Mouse (Mus musculus) liver, embryonic 15.5 days (tissue): Measurements from ENCODE around the gene Srsf7. TPM values are rescaled to one million over a fixed set of nuclear protein-coding genes. Genes with fewer than 3 reads are reported as not detected.
"Not testable (repeated sequence)": the region's sequence is repeated elsewhere in the genome, so short reads cannot be mapped to it uniquely, and the experiment has no call there.

Source experiments
- ATAC-seq: fragments of 200-750 bp; cut with Nextera tagmentation; 2 replicates; pipeline ENCODE4 v1.8.0; 2017; ENCODE audit warnings: moderate number of reproducible peaks, mild to moderate bottlenecking, moderate library complexity; ENCODE audit not compliant: insufficient read depth
- H3K27ac ChIP-seq: fragments of 300-500 bp; sonication (generic); replicated peaks from 2 replicates; pipeline ENCODE4 v1.5.1; 2015; ENCODE audit warnings: mild to moderate bottlenecking, inconsistent platforms
- H3K27me3 ChIP-seq: fragments of 300-500 bp; sonication (generic); 2 replicates; pipeline ENCODE4 v1.6.1; 2015; ENCODE audit warnings: mild to moderate bottlenecking, inconsistent platforms
- H3K36me3 ChIP-seq: fragments of 300-500 bp; sonication (generic); replicated peaks from 2 replicates; pipeline ENCODE4 v1.6.1; 2015; ENCODE audit warnings: moderate library complexity, mild to moderate bottlenecking, inconsistent platforms
- H3K4me1 ChIP-seq: fragments of 300-500 bp; sonication (generic); replicated peaks from 2 replicates; pipeline ENCODE4 v1.6.1; 2015; ENCODE audit warnings: inconsistent platforms
- H3K4me2 ChIP-seq: fragments of 300-500 bp; sonication (generic); 2 replicates; pipeline ENCODE4 v1.6.1; 2015; ENCODE audit warnings: moderate library complexity, mild to moderate bottlenecking, inconsistent platforms
- H3K4me3 ChIP-seq: fragments of 300-500 bp; sonication (generic); replicated peaks from 2 replicates; pipeline ENCODE4 v1.5.1; 2015; ENCODE audit warnings: mild to moderate bottlenecking, inconsistent platforms
- H3K9ac ChIP-seq: fragments of 300-500 bp; sonication (generic); 2 replicates; pipeline ENCODE4 v1.6.1; 2015; ENCODE audit warnings: moderate library complexity, mild to moderate bottlenecking, inconsistent platforms
- H3K9me3 ChIP-seq: fragments of 300-500 bp; sonication (generic); replicated peaks from 2 replicates; pipeline ENCODE4 v1.6.1; 2016; ENCODE audit warnings: inconsistent platforms
- WGBS: fragments of 180-500 bp; shearing (Covaris S2); methylation state at CpG from one replicate; pipeline ENCODE4 v1.1.7; 2015; ENCODE audit warnings: mixed read lengths; ENCODE audit not compliant: insufficient replicate concordance; 5-methylcytosine and 5-hydroxymethylcytosine counted together
- polyA plus RNA-seq: library from polyadenylated mRNA; unstranded; fragments of >200 nt; fragmentation: Nextera tagmentation; extraction: Ambion mirVana; gene quantifications from 2 replicates; pipeline ENCODE4 v1.2.1, GENCODE M21; 2015

Gene Srsf7
- polyA plus RNA-seq, 1 experiment from 2014 or later, result 220 TPM

GRCm38 (mm10) chr17:80193075-80193474 lies 14.0 kb downstream of the Srsf7 start:
- H3K27ac ChIP-seq, result no peak overlapping the region
- WGBS, result 58% methylated on average over 5 of the region's 5 CpGs
- H3K4me1 ChIP-seq, result no peaks in the 10 kb centered on the region; the same call in 1 of the 2 replicates
- no peak overlapping the region for H3K4me3 ChIP-seq
- H3K27me3 ChIP-seq, result no peaks in the 10 kb centered on the region
- no peak for ATAC-seq
- no peaks in the 10 kb centered on the region for H3K9me3 ChIP-seq
- H3K4me2 ChIP-seq, result no peak overlapping the region
- H3K36me3 ChIP-seq, result peaks cover 11% of the 10 kb centered on the region
- H3K9ac ChIP-seq, result no peak overlapping the region

- 58% methylated on average over 10 of the region's 10 CpGs for WGBS
- Histone ChIP-seq H3K9me3 (no peaks in the 10 kb centered on the region), H3K4me1 (no peaks in the 10 kb centered on the region), H3K4me2 (no peak overlapping the region), H3K9ac (no peak overlapping the region), H3K27me3 (no peaks in the 10 kb centered on the region), H3K36me3 (no peaks in the 10 kb centered on the region), H3K27ac (no peak overlapping the region), H3K4me3 (no peak overlapping the region)
- no peak for ATAC-seq
These were observed 23.5 kb downstream of the Srsf7 start for GRCm38 (mm10) chr17:80183615-80184014.

- Histone ChIP-seq H3K4me1 (no peaks in the 10 kb centered on the region), H3K27me3 (no peaks in the 10 kb centered on the region), H3K9ac (no peak overlapping the region), H3K4me2 (no peak overlapping the region), H3K27ac (no peak overlapping the region), H3K9me3 (no peaks in the 10 kb centered on the region), H3K4me3 (no peak overlapping the region), H3K36me3 (no peaks in the 10 kb centered on the region)
- ATAC-seq, result no peak
These were observed 26.6 kb downstream of the Srsf7 start for GRCm38 (mm10) chr17:80180468-80180867.

GRCm38 (mm10) chr17:80179959-80180358 lies 27.1 kb downstream of the Srsf7 start:
- no peak overlapping the region for H3K4me3 ChIP-seq
- H3K27me3 ChIP-seq, result no peaks in the 10 kb centered on the region
- H3K9ac ChIP-seq, result no peak overlapping the region
- H3K27ac ChIP-seq, result no peak overlapping the region
- peaks cover 2% of the 10 kb centered on the region; the same call in 1 of the 2 replicates for H3K4me1 ChIP-seq
- no peaks in the 10 kb centered on the region for H3K36me3 ChIP-seq
- no peak overlapping the region for H3K4me2 ChIP-seq
- ATAC-seq, result peak; percentile 58
- 0% methylated on average over 6 of the region's 6 CpGs for WGBS
- H3K9me3 ChIP-seq, result no peaks in the 10 kb centered on the region

- not testable (repeated sequence) for H3K9ac ChIP-seq, H3K27me3 ChIP-seq, H3K27ac ChIP-seq, H3K36me3 ChIP-seq, H3K4me1 ChIP-seq, ATAC-seq, H3K4me3 ChIP-seq, H3K9me3 ChIP-seq, H3K4me2 ChIP-seq
- WGBS, result 81% methylated on average over 3 of the region's 3 CpGs
These were observed 28.3 kb downstream of the Srsf7 start for GRCm38 (mm10) chr17:80178846-80179245.

- Histone ChIP-seq H3K9ac (no peak overlapping the region), H3K4me3 (no peak overlapping the region), H3K36me3 (no peaks in the 10 kb centered on the region), H3K4me2 (no peak overlapping the region), H3K9me3 (no peaks in the 10 kb centered on the region), H3K4me1 (peaks cover 6% of the 10 kb centered on the region; the same call in 1 of the 2 replicates), H3K27me3 (no peaks in the 10 kb centered on the region), H3K27ac (no peak overlapping the region)
- no peak for ATAC-seq
- WGBS, result 69% methylated on average over 3 of the region's 3 CpGs
These were observed 31.1 kb downstream of the Srsf7 start for GRCm38 (mm10) chr17:80175966-80176365.

GRCm38 (mm10) chr17:80175386-80175739 lies 31.7 kb downstream of the Srsf7 start:
- H3K36me3 ChIP-seq, result no peaks in the 10 kb centered on the region
- no peak overlapping the region for H3K9ac ChIP-seq
- H3K27me3 ChIP-seq, result no peaks in the 10 kb centered on the region
- H3K27ac ChIP-seq, result no peak overlapping the region
- no peaks in the 10 kb centered on the region for H3K9me3 ChIP-seq
- WGBS, result 45% methylated on average over 4 of the region's 4 CpGs
- H3K4me1 ChIP-seq, result peaks cover 6% of the 10 kb centered on the region; the same call in 1 of the 2 replicates
- no peak for ATAC-seq
- H3K4me2 ChIP-seq, result no peak overlapping the region
- H3K4me3 ChIP-seq, result no peak overlapping the region

- no peak overlapping the region for H3K4me2 ChIP-seq
- no peak overlapping the region for H3K27ac ChIP-seq
- no peaks in the 10 kb centered on the region for H3K27me3 ChIP-seq
- no peak overlapping the region for H3K9ac ChIP-seq
- WGBS, result 58% methylated on average over 19 of the region's 19 CpGs
- no peak for ATAC-seq
- no peak overlapping the region for H3K4me3 ChIP-seq
- H3K9me3 ChIP-seq, result no peaks in the 10 kb centered on the region
- H3K4me1 ChIP-seq, result peaks cover 6% of the 10 kb centered on the region; the same call in 1 of the 2 replicates
- H3K36me3 ChIP-seq, result no peaks in the 10 kb centered on the region
These were observed 32.3 kb downstream of the Srsf7 start for GRCm38 (mm10) chr17:80174699-80175385.

GRCm38 (mm10) chr17:80174146-80174545 lies 33.0 kb downstream of the Srsf7 start:
- H3K9ac ChIP-seq, result no peak overlapping the region

GRCm38 (mm10) chr17:80173708-80174107 lies 33.4 kb downstream of the Srsf7 start:
- no peak overlapping the region for H3K9ac ChIP-seq
- WGBS, result 77% methylated on average over 2 of the region's 2 CpGs
- no peak overlapping the region for H3K4me3 ChIP-seq
- no peak for ATAC-seq
- H3K9me3 ChIP-seq, result no peaks in the 10 kb centered on the region
- no peak overlapping the region for H3K4me2 ChIP-seq
- no peaks in the 10 kb centered on the region for H3K36me3 ChIP-seq
- H3K4me1 ChIP-seq, result peaks cover 6% of the 10 kb centered on the region; the same call in 1 of the 2 replicates
- H3K27ac ChIP-seq, result no peak overlapping the region
- no peaks in the 10 kb centered on the region for H3K27me3 ChIP-seq

More at GRCm38 (mm10) chr17:80174146-80174545, 33.0 kb downstream of the Srsf7 start:
- Histone ChIP-seq H3K4me1 (peaks cover 6% of the 10 kb centered on the region; the same call in 1 of the 2 replicates), H3K9me3 (no peaks in the 10 kb centered on the region), H3K27me3 (no peaks in the 10 kb centered on the region), H3K27ac (no peak overlapping the region), H3K4me3 (no peak overlapping the region), H3K4me2 (no peak overlapping the region), H3K36me3 (no peaks in the 10 kb centered on the region)
- no peak for ATAC-seq
- WGBS, result 49% methylated on average over 3 of the region's 3 CpGs

GRCm38 (mm10) chr17:80172761-80173160 lies 34.3 kb downstream of the Srsf7 start:
- 58% methylated on average over 5 of the region's 5 CpGs for WGBS
- ATAC-seq, result no peak
- Histone ChIP-seq H3K9ac (no peak overlapping the region), H3K27ac (no peak overlapping the region), H3K4me1 (peaks cover 14% of the 10 kb centered on the region; the same call in 1 of the 2 replicates), H3K4me2 (no peak overlapping the region), H3K27me3 (peaks cover 1% of the 10 kb centered on the region; the same call in 1 of the 2 replicates), H3K36me3 (no peaks in the 10 kb centered on the region), H3K4me3 (no peak overlapping the region), H3K9me3 (no peaks in the 10 kb centered on the region)

GRCm38 (mm10) chr17:80171948-80172347 lies 35.2 kb downstream of the Srsf7 start:
- 62% methylated on average over 4 of the region's 4 CpGs for WGBS
- Histone ChIP-seq H3K27ac (no peak overlapping the region), H3K9me3 (no peaks in the 10 kb centered on the region), H3K27me3 (peaks cover 5% of the 10 kb centered on the region; the same call in 1 of the 2 replicates), H3K4me1 (peaks cover 16% of the 10 kb centered on the region; the same call in 1 of the 2 replicates), H3K9ac (no peak overlapping the region), H3K36me3 (no peaks in the 10 kb centered on the region), H3K4me3 (no peak overlapping the region), H3K4me2 (no peak overlapping the region)
- peak; percentile 46; the same call in 1 of the 2 replicates for ATAC-seq
